Mouse (Mus musculus): ENCODE measurements around the gene Myh2.

Myh2 gene

GRCm38 (mm10) chr11:67151651-67152630 lies 18.9 kb upstream of the Myh2 start:
- no peak for DNase-seq (ENCODE audit: low read depth, low spot score)

- DNase-seq (ENCODE audit: low read depth, low spot score): no peak
These were observed 17.7 kb upstream of the Myh2 start for GRCm38 (mm10) chr11:67153123-67153522.

- DNase-seq (ENCODE audit: low read depth, low spot score): no peak
These were observed 17.0 kb upstream of the Myh2 start for GRCm38 (mm10) chr11:67153843-67154242.

GRCm38 (mm10) chr11:67155650-67156049 lies 15.2 kb upstream of the Myh2 start:
- no peak for DNase-seq (ENCODE audit: low read depth, low spot score)

GRCm38 (mm10) chr11:67160131-67160530 lies 10.7 kb upstream of the Myh2 start:
- DNase-seq (ENCODE audit: low read depth, low spot score): no peak

GRCm38 (mm10) chr11:67163701-67164100 lies 7.1 kb upstream of the Myh2 start:
- no peak for DNase-seq (ENCODE audit: low read depth, low spot score)

GRCm38 (mm10) chr11:67164851-67165250 lies 6.0 kb upstream of the Myh2 start:
- no peak for DNase-seq (ENCODE audit: low read depth, low spot score)

GRCm38 (mm10) chr11:67169301-67169700 lies 1.5 kb upstream of the Myh2 start:
- DNase-seq (ENCODE audit: low read depth, low spot score): peak; percentile 30

- no peak for DNase-seq (ENCODE audit: low read depth, low spot score)
These were observed 1.6 kb downstream of the Myh2 start for GRCm38 (mm10) chr11:67172439-67172838.

GRCm38 (mm10) chr11:67176376-67176775 lies 5.5 kb downstream of the Myh2 start:
- no peak for DNase-seq (ENCODE audit: low read depth, low spot score)

- DNase-seq (ENCODE audit: low read depth, low spot score): no peak
These were observed 19.5 kb downstream of the Myh2 start for GRCm38 (mm10) chr11:67190316-67190715.

- DNase-seq (ENCODE audit: low read depth, low spot score): no peak
These were observed 20.0 kb downstream of the Myh2 start for GRCm38 (mm10) chr11:67190814-67191213.

GRCm38 (mm10) chr11:67191496-67191895 lies 20.7 kb downstream of the Myh2 start:
- DNase-seq (ENCODE audit: low read depth, low spot score): no peak

GRCm38 (mm10) chr11:67199321-67199720 lies 28.5 kb downstream of the Myh2 start:
- DNase-seq (ENCODE audit: low read depth, low spot score): no peak

GRCm38 (mm10) chr11:67199752-67200151 lies 28.9 kb downstream of the Myh2 start, which contains the start of gene Myh1:
Myh1 (plus strand) TSS chr11:67200052.
- no peak for DNase-seq (ENCODE audit: low read depth, low spot score)

- no peak for DNase-seq (ENCODE audit: low read depth, low spot score)
These were observed 33.9 kb downstream of the Myh2 start for GRCm38 (mm10) chr11:67204766-67205165.

- no peak for DNase-seq (ENCODE audit: low read depth, low spot score)
These were observed 51.0 kb downstream of the Myh2 start for GRCm38 (mm10) chr11:67221803-67222202.

GRCm38 (mm10) chr11:67224466-67224865 lies 53.6 kb downstream of the Myh2 start:
- no peak for DNase-seq (ENCODE audit: low read depth, low spot score)

GRCm38 (mm10) chr11:67228731-67229130 lies 57.9 kb downstream of the Myh2 start:
- DNase-seq (ENCODE audit: low read depth, low spot score): no peak

GRCm38 (mm10) chr11:67229166-67229565 lies 58.3 kb downstream of the Myh2 start:
- no peak for DNase-seq (ENCODE audit: low read depth, low spot score)

GRCm38 (mm10) chr11:67229946-67230345 lies 59.1 kb downstream of the Myh2 start:
- no peak for DNase-seq (ENCODE audit: low read depth, low spot score)

- peak; percentile 57 for DNase-seq (ENCODE audit: low read depth, low spot score)
These were observed 65.0 kb downstream of the Myh2 start for GRCm38 (mm10) chr11:67235639-67236358.

- DNase-seq (ENCODE audit: low read depth, low spot score): no peak
These were observed 66.0 kb downstream of the Myh2 start for GRCm38 (mm10) chr11:67236799-67237198.

All from mesoderm, embryonic 11.5 days (tissue).